Mouse (Mus musculus): ENCODE data around the gene Zmynd8. TPM values are rescaled to one million over a fixed set of nuclear protein-coding genes. Genes with fewer than 3 reads are reported as not detected.
A peak's percentile ranks its signal among the peaks of the same experiment; 100 is the strongest.

Zmynd8 gene
- polyA plus RNA-seq, 1 experiment = 30.3 TPM

DNA sequence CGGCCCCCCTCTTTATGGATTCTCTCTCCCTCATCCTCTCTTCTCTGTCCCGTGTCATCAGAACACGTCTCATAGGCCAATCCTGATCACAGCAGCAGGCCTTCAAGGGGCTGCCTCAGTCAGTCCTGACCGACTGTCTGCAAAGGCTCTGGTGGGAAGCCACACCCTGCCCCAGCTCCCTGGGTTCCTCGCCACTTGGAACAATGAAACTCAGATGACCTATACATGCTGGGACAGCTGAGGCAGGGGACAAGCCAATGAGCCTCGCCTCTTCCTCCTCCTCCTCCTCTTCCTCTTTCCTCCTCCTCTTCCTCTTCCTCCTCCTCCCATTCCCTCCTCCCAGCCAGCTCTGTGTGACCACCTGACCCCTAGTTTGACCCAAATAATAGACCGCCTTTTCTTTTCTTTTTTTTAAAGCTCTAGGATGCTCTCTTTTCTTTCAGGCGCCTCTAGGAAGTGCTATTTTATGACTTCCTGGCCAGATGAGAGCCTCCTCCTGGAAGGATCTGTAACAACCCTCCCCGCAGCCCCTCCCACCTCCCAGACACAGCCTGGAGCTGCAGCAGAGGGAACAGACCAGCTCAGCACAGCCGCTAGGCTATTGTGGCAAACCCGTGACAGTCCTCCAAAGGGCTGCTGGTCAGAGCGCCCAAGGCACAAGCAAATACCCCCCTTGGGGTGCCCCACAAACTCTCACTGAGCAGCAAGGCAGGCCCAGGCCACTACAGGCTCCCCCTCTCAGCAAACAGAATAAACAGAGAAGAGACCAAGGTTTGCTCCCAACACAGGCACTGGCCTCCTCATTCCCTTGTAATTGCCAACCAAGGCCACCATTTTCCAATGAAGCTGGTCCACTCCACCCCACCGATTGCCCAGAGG lies 24.1 kb downstream of the Zmynd8 start:
- no peak for DNase-seq
- TF ChIP-seq POLR2A (IDR thresholded peaks at IDR 0.05; ENCODE audit: control insufficient read depth, extremely low read depth, insufficient read depth, low read length, poor library complexity) (no peak), CTCF (IDR thresholded peaks at IDR 0.05; ENCODE audit: borderline replicate concordance, control insufficient read depth, extremely low read depth, insufficient read depth, low read length, poor library complexity) (no peak)
- Histone ChIP-seq H3K36me3 (ENCODE audit: control insufficient read depth, insufficient read depth, low read length) (peaks cover 20% of the 10 kb centered on the region), H3K4me3 (ENCODE audit: control insufficient read depth, insufficient read depth, low read length) (no peak overlapping the region), H3K4me1 (replicated peaks; ENCODE audit: control insufficient read depth, insufficient read depth, low read length) (peaks cover 23% of the 10 kb centered on the region), H3K27ac (ENCODE audit: control insufficient read depth, insufficient read depth, low read length) (no peak overlapping the region), H3K27me3 (ENCODE audit: control insufficient read depth, insufficient read depth, low read length) (no peaks in the 10 kb centered on the region)
- 78% methylated on average over 13 of the region's 13 CpGs for WGBS

DNA sequence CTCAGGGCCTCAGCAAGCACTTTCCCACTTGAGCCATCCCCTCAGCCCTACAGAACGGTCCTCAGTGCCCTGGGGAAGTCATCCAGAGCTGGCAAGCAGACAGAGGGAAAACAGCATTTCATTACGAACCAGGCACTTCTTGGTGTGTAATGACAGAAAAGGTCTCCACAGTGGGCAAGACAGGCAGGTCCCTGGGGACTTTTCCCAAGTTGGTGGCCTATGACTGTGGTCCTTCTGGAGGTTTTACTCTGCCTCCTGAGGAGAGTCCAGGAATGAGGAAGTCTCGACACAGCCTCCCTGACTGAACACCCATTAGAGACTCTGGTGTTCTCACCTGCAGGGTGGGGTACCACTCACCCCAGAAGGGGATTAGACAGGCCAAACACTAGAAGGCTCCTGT lies 25.0 kb downstream of the Zmynd8 start:
- Histone ChIP-seq H3K4me1 (replicated peaks; ENCODE audit: control insufficient read depth, insufficient read depth, low read length) (peaks cover 16% of the 10 kb centered on the region), H3K36me3 (ENCODE audit: control insufficient read depth, insufficient read depth, low read length) (peaks cover 20% of the 10 kb centered on the region), H3K27me3 (ENCODE audit: control insufficient read depth, insufficient read depth, low read length) (no peaks in the 10 kb centered on the region), H3K27ac (ENCODE audit: control insufficient read depth, insufficient read depth, low read length) (peak overlapping the region; percentile 11; the same call in 1 of the 2 replicates), H3K4me3 (ENCODE audit: control insufficient read depth, insufficient read depth, low read length) (no peak overlapping the region)
- WGBS = 95% methylated on average over 3 of the region's 3 CpGs
- DNase-seq = no peak
- TF ChIP-seq POLR2A (IDR thresholded peaks at IDR 0.05; ENCODE audit: control insufficient read depth, extremely low read depth, insufficient read depth, low read length, poor library complexity) = no peak
- no peak for TF ChIP-seq CTCF (IDR thresholded peaks at IDR 0.05; ENCODE audit: borderline replicate concordance, control insufficient read depth, extremely low read depth, insufficient read depth, low read length, poor library complexity)

DNA sequence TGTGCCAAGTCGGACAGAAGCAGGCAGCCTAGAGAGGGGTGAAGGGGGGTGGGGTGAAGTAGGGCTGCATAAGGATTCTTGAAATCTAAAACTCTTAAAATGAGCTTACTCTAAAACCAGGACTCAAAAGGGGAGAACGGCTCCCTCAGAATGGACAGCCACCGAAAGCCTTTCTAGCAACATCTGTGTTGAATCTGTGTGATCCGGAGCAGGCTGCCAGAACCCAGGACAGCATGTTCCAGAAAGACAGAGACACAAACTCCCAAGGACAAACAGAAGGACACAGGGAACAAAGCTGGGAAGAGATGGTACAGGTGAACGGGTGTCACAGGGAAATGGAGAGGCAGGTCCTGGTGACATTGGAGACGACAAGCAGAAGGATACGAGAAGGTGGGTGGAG lies 25.6 kb downstream of the Zmynd8 start:
- Histone ChIP-seq H3K4me3 (ENCODE audit: control insufficient read depth, insufficient read depth, low read length) (no peak overlapping the region), H3K4me1 (replicated peaks; ENCODE audit: control insufficient read depth, insufficient read depth, low read length) (peaks cover 14% of the 10 kb centered on the region), H3K27ac (ENCODE audit: control insufficient read depth, insufficient read depth, low read length) (no peak overlapping the region), H3K27me3 (ENCODE audit: control insufficient read depth, insufficient read depth, low read length) (no peaks in the 10 kb centered on the region), H3K36me3 (ENCODE audit: control insufficient read depth, insufficient read depth, low read length) (peaks cover 20% of the 10 kb centered on the region)
- TF ChIP-seq POLR2A (IDR thresholded peaks at IDR 0.05; ENCODE audit: control insufficient read depth, extremely low read depth, insufficient read depth, low read length, poor library complexity) (no peak), CTCF (IDR thresholded peaks at IDR 0.05; ENCODE audit: borderline replicate concordance, control insufficient read depth, extremely low read depth, insufficient read depth, low read length, poor library complexity) (no peak)
- DNase-seq = no peak
- 89% methylated on average over 7 of the region's 7 CpGs for WGBS

DNA sequence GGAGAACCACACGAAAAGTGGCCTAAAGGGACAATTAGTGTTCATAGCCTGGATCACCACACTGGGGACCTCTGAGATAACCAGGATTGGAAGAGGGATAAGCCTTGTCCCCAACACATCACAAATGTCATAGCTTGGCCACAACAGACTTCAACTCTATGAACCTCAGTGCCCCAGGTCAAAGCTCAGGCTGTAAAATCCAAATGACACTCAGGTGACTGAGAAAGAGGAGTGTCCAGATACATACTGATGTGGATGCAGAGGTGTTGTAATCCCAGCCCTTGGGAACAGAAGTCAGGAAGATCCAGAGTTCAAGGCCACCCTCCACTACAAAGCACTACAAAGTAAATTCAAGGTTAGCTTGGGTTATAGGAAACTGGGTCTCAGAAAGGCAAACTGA lies 29.6 kb downstream of the Zmynd8 start:
- no peak overlapping the region for H3K4me3 ChIP-seq (ENCODE audit: control insufficient read depth, insufficient read depth, low read length)
- no peaks in the 10 kb centered on the region for H3K4me1 ChIP-seq (replicated peaks; ENCODE audit: control insufficient read depth, insufficient read depth, low read length)
- no peak overlapping the region for H3K27ac ChIP-seq (ENCODE audit: control insufficient read depth, insufficient read depth, low read length)
- no peak for DNase-seq
- peaks cover 7% of the 10 kb centered on the region; the same call in 1 of the 2 replicates for H3K36me3 ChIP-seq (ENCODE audit: control insufficient read depth, insufficient read depth, low read length)
- no peaks in the 10 kb centered on the region for H3K27me3 ChIP-seq (ENCODE audit: control insufficient read depth, insufficient read depth, low read length)
- TF ChIP-seq CTCF (IDR thresholded peaks at IDR 0.05; ENCODE audit: borderline replicate concordance, control insufficient read depth, extremely low read depth, insufficient read depth, low read length, poor library complexity) = no peak
- TF ChIP-seq POLR2A (IDR thresholded peaks at IDR 0.05; ENCODE audit: control insufficient read depth, extremely low read depth, insufficient read depth, low read length, poor library complexity) = no peak
- 95% methylated on average over 1 of the region's 1 CpGs for WGBS

DNA sequence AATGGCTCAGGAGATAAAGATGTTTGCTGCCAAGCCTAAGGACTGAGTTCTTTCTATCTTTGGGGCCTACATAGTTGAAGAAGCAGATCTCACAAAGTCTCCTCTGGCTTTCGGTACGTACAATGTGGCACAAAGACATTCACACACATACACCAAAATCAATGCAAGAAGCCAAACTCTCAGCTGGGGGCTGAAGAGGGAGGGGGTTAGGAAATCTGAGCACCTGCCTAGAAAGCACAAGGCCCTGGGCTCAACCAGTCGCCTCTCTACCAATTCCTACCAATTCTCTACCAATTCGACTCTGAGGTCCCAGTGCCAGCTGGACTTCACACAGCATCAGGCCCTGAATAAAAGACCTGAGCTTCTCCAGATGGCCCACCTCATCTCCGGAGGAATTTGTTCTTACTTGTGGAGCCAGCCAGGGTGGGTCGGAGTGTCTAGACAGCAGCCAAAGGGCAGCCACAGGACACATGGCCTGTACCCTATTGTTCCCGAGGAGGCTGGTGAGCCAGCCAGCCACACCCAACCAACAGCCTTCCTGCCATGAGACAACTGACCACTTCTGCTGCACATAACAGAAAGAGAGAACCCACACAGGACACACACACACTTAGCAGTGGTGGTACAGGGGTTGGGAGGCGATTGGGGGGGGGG lies 30.2 kb downstream of the Zmynd8 start:
- Histone ChIP-seq H3K4me3 (ENCODE audit: control insufficient read depth, insufficient read depth, low read length) (no peak overlapping the region), H3K4me1 (replicated peaks; ENCODE audit: control insufficient read depth, insufficient read depth, low read length) (no peaks in the 10 kb centered on the region), H3K36me3 (ENCODE audit: control insufficient read depth, insufficient read depth, low read length) (peaks cover 1% of the 10 kb centered on the region; the same call in 1 of the 2 replicates), H3K27me3 (ENCODE audit: control insufficient read depth, insufficient read depth, low read length) (no peaks in the 10 kb centered on the region), H3K27ac (ENCODE audit: control insufficient read depth, insufficient read depth, low read length) (no peak overlapping the region)
- 87% methylated on average over 8 of the region's 8 CpGs for WGBS
- TF ChIP-seq CTCF (IDR thresholded peaks at IDR 0.05; ENCODE audit: borderline replicate concordance, control insufficient read depth, extremely low read depth, insufficient read depth, low read length, poor library complexity) (no peak), POLR2A (IDR thresholded peaks at IDR 0.05; ENCODE audit: control insufficient read depth, extremely low read depth, insufficient read depth, low read length, poor library complexity) (no peak)
- DNase-seq = no peak

DNA sequence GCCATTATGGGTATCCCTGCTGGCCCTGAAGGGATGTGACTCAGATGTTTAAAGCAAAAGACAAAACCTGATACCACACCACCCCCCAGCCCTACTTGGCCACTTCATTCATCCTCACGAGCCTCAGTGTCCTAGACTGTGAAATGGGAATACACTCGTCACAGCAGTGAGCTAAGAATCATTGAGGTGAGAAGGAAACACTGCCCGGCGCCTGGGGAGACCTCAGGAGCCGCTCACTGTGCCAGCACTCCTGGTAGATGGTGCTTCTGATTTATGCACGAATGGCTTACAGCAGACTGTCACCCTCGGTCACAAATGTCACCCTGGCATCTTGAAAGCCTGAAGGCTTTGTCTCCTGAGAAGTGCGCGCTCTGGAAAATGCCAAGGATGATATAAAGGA lies 31.3 kb downstream of the Zmynd8 start:
- TF ChIP-seq POLR2A (IDR thresholded peaks at IDR 0.05; ENCODE audit: control insufficient read depth, extremely low read depth, insufficient read depth, low read length, poor library complexity) (no peak), CTCF (IDR thresholded peaks at IDR 0.05; ENCODE audit: borderline replicate concordance, control insufficient read depth, extremely low read depth, insufficient read depth, low read length, poor library complexity) (no peak)
- H3K27ac ChIP-seq (ENCODE audit: control insufficient read depth, insufficient read depth, low read length) = no peak overlapping the region
- H3K4me3 ChIP-seq (ENCODE audit: control insufficient read depth, insufficient read depth, low read length) = no peak overlapping the region
- H3K4me1 ChIP-seq (replicated peaks; ENCODE audit: control insufficient read depth, insufficient read depth, low read length) = no peaks in the 10 kb centered on the region
- WGBS = 95% methylated on average over 9 of the region's 9 CpGs
- DNase-seq = no peak
- H3K27me3 ChIP-seq (ENCODE audit: control insufficient read depth, insufficient read depth, low read length) = no peaks in the 10 kb centered on the region
- H3K36me3 ChIP-seq (ENCODE audit: control insufficient read depth, insufficient read depth, low read length) = no peaks in the 10 kb centered on the region

Measured in thymus, adult 2 months (tissue).